In the genomic region with DNA sequence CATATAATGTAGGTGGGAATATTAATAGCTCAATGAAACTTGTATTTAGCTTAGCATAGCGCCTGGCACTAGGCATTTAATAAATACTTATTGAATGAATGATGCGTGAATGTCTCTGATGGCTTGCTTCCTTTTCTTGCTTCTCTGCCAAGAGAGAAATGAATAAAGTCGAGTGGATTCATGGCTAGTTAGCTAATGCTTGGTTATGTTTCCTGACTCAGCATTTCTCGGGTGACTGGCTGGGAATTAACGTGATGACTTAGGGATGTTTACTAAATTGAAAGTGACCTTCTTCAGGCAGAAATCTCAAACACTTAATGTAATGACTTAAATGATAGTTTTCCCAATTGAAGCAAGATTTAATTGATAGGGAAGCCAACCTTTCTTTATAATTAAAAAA, we compare ENCODE assay signal across 22 mouse cellular contexts. TPM values are rescaled to one million over a fixed set of nuclear protein-coding genes. Genes with fewer than 3 reads are reported as not detected.
"Had no signal": no experiment of that assay in that cellular context is flagged by ENCODE, and none has a peak within 500 bp of the region (broad histone marks: within the 10 kb centered on the region; RNA-seq: fewer than 3 reads in every experiment).

No protein-coding gene starts in this region.

- H3K9ac ChIP-seq: liver, embryonic 12.5 days; neural tube, embryonic 15.5 days; stomach, embryonic 15.5 days had no signal

- ATAC-seq: intestine, embryonic 16.5 days; liver, embryonic 12.5 days had no signal

- H3K27me3 ChIP-seq: liver, embryonic 12.5 days; neural tube, embryonic 15.5 days; stomach, embryonic 15.5 days had no signal

- DNase-seq: kidney, adult 8-10 months; kidney, postnatal 10 days; lung, postnatal 4 days; right cerebral cortex, postnatal 14 days; thymus, adult 2 months; thymus, postnatal 25 days had no signal

- H3K9me3 ChIP-seq: limb, embryonic 10.5 days; liver, embryonic 12.5 days; midbrain, embryonic 10.5 days; neural tube, embryonic 15.5 days; stomach, embryonic 15.5 days had no signal

- H3K27ac ChIP-seq: left cerebral cortex, adult 2 months; limb, embryonic 10.5 days; liver, embryonic 12.5 days; midbrain, embryonic 10.5 days; neural tube, embryonic 15.5 days; stomach, embryonic 15.5 days had no signal

- H3K4me1 ChIP-seq: limb, embryonic 10.5 days; liver, embryonic 12.5 days; midbrain, embryonic 10.5 days; stomach, embryonic 15.5 days had no signal

- H3K4me3 ChIP-seq: left cerebral cortex, adult 2 months; limb, embryonic 10.5 days; liver, embryonic 12.5 days; midbrain, embryonic 10.5 days; myocyte; neural tube, embryonic 15.5 days; stomach, embryonic 15.5 days had no signal

- H3K36me3 ChIP-seq: limb, embryonic 10.5 days; liver, embryonic 12.5 days; midbrain, embryonic 10.5 days; neural tube, embryonic 15.5 days; stomach, embryonic 15.5 days had no signal

- H3K4me2 ChIP-seq: liver, embryonic 12.5 days; neural tube, embryonic 15.5 days; stomach, embryonic 15.5 days had no signal

RNA-seq across cellular contexts. Expression of a gene that starts 1.3 kb away (rescaled TPM):
- total RNA-seq: layer of hippocampus, adult 8-10 months; layer of hippocampus, postnatal 25 days; left cerebral cortex, adult 2 months; left cerebral cortex, postnatal 14 days; megakaryocyte, adult 5-6 weeks had no signal
- polyA plus RNA-seq: large intestine, adult 2 months; limb, embryonic 10.5 days; limb, embryonic 14.5 days; liver, embryonic 12.5 days; midbrain, embryonic 10.5 days; myocyte; neural tube, embryonic 11.5 days; spleen, adult 2 months; thymus, adult 2 months had no signal
